Mouse (Mus musculus): ENCODE data around the gene Rrp7a. TPM values are rescaled to one million over a fixed set of nuclear protein-coding genes. Genes with fewer than 3 reads are reported as not detected.
"Not testable (repeated sequence)": the region's sequence is repeated elsewhere in the genome, so short reads cannot be mapped to it uniquely, and the experiment has no call there.

Gene Rrp7a
- polyA plus RNA-seq, 1 experiment: 126 TPM

DNA sequence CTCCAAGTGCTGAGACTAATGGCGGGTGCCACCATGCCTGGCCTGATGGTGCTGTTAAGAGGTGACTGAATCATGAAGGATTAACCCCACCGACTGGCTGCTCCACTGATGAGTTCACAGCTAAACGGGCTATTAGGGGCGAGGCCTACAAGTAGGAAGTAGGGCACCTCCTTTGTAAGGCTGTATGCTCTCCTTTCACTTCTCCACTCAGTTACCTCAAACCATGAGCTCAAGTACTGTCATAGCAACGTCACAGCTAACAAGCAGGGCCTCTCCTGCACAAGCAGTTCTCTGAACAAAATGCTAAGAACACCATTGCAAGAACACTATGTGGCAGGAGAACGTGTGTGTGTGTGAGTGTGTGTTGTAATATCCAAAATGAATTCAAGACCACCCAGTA is 22.9 kb upstream of the Rrp7a start:
- no peak overlapping the region for H3K27ac ChIP-seq (ENCODE audit: insufficient read depth, low read length)
- TF ChIP-seq CTCF (IDR thresholded peaks at IDR 0.05; ENCODE audit: extremely low read depth, insufficient read depth, low read length): no peak
- TF ChIP-seq POLR2A (IDR thresholded peaks at IDR 0.05; ENCODE audit: extremely low read depth, insufficient read depth, low read length): no peak
- no peak overlapping the region for H3K4me3 ChIP-seq (ENCODE audit: insufficient read depth, low read length)
- H3K4me1 ChIP-seq (ENCODE audit: control insufficient read depth, insufficient read depth, low read length): peaks cover 7% of the 10 kb centered on the region

DNA sequence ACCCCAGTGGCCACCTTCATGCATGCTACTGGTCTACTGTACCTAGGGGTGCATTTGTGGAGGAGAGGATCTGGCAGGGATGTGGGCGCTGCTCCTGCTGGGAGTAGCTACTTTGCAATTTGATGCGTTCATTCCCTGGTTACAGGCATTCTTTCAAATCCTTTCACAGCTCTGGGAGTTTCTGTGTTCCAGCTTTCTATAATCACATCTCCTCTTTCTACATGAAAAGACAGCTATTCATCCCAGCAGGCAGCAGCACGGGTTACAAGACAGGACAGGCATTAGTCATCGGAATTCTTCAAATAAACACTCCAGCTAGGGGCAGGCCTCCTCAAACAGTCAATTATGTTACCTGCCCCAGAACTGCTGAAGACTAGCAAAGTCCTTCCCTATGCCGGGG is 20.3 kb upstream of the Rrp7a start:
- Histone ChIP-seq H3K4me1 (ENCODE audit: control insufficient read depth, insufficient read depth, low read length) (peaks cover 8% of the 10 kb centered on the region), H3K4me3 (ENCODE audit: insufficient read depth, low read length) (no peak overlapping the region), H3K27ac (ENCODE audit: insufficient read depth, low read length) (no peak overlapping the region)
- TF ChIP-seq POLR2A (IDR thresholded peaks at IDR 0.05; ENCODE audit: extremely low read depth, insufficient read depth, low read length): no peak

DNA sequence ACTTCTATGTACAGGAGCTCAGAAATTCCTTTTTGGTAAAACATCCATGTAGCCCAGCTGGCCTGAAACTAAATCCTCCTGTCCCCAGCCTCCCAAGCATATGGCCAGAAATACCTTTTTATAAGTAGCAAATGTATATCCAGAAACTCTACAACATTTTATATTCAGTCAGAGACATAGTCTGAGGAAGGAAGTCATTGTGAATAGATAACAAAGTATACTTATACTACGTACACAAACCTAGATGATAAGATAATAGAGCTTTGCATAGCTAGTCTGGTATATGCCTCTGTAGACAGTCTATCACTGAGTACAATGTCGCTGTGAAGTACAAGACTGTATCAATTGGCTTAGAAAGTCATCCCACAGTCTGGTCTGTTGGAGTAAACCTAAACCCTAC is 13.1 kb upstream of the Rrp7a start:
- Histone ChIP-seq H3K4me3 (ENCODE audit: insufficient read depth, low read length) (no peak overlapping the region), H3K4me1 (ENCODE audit: control insufficient read depth, insufficient read depth, low read length) (peaks cover 4% of the 10 kb centered on the region; the same call in 1 of the 2 replicates), H3K27ac (ENCODE audit: insufficient read depth, low read length) (no peak overlapping the region)
- no peak for TF ChIP-seq CTCF (IDR thresholded peaks at IDR 0.05; ENCODE audit: extremely low read depth, insufficient read depth, low read length)
- TF ChIP-seq POLR2A (IDR thresholded peaks at IDR 0.05; ENCODE audit: extremely low read depth, insufficient read depth, low read length): no peak

DNA sequence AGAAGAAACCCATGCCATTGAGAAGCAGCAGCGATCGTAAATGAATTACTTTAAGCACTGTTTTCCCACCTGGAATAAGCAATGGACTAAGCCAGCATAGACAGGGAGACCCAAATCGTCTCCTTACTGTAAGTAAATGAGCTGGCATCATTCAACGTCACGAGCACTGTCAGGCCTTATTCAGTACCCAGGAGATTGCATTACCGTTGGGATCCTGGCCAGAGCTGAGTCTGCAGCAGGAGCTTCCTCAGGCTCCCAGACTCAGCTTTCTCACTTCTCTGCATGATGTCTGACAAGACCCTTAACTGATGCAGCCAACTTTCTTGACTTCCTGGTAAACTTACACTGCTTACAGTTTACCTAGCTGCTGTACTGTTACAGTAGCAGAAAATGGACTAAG is 12.1 kb upstream of the Rrp7a start:
- TF ChIP-seq CTCF (IDR thresholded peaks at IDR 0.05; ENCODE audit: extremely low read depth, insufficient read depth, low read length) (no peak), POLR2A (IDR thresholded peaks at IDR 0.05; ENCODE audit: extremely low read depth, insufficient read depth, low read length) (no peak)
- H3K4me3 ChIP-seq (ENCODE audit: insufficient read depth, low read length): no peak overlapping the region
- H3K27ac ChIP-seq (ENCODE audit: insufficient read depth, low read length): no peak overlapping the region
- 0 out of 2 replicates have a peak, but pooled peaks cover 2% of the 10 kb centered on the region for H3K4me1 ChIP-seq (ENCODE audit: control insufficient read depth, insufficient read depth, low read length)

GRCm38 (mm10) chr15:83129530-83130231 is 7.1 kb upstream of the Rrp7a start:
- Histone ChIP-seq H3K4me1 (ENCODE audit: control insufficient read depth, insufficient read depth, low read length) (no peaks in the 10 kb centered on the region), H3K4me3 (ENCODE audit: insufficient read depth, low read length) (no peak overlapping the region), H3K27ac (ENCODE audit: insufficient read depth, low read length) (no peak overlapping the region)
- TF ChIP-seq POLR2A (IDR thresholded peaks at IDR 0.05; ENCODE audit: extremely low read depth, insufficient read depth, low read length) (no peak), CTCF (IDR thresholded peaks at IDR 0.05; ENCODE audit: extremely low read depth, insufficient read depth, low read length) (no peak)

GRCm38 (mm10) chr15:83127037-83127436 is 4.4 kb upstream of the Rrp7a start:
- H3K4me3 ChIP-seq (ENCODE audit: insufficient read depth, low read length); H3K4me1 ChIP-seq (ENCODE audit: control insufficient read depth, insufficient read depth, low read length); H3K27ac ChIP-seq (ENCODE audit: insufficient read depth, low read length): not testable (repeated sequence)

DNA sequence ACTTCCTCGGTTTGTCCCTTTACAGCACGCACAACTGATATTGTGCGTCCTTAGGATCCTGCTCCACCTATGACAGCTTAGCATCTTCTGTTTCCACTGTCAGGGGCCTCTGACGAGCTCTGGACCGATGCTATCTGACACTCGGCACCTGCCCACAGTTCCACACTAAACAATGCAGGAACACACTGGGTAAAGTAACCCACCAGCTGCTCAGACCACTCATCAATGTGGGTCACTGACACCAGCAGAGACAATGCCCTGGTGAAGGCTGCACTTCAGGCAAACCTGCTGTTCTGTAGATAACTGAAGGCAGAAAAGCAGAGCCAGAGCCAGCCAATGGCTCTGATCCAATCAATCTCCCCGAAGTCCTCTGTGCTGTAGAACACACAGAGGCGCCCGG is 4.0 kb upstream of the Rrp7a start:
- TF ChIP-seq CTCF (IDR thresholded peaks at IDR 0.05; ENCODE audit: extremely low read depth, insufficient read depth, low read length) (no peak), POLR2A (IDR thresholded peaks at IDR 0.05; ENCODE audit: extremely low read depth, insufficient read depth, low read length) (no peak)
- H3K27ac ChIP-seq (ENCODE audit: insufficient read depth, low read length): no peak overlapping the region
- H3K4me3 ChIP-seq (ENCODE audit: insufficient read depth, low read length): no peak overlapping the region
- H3K4me1 ChIP-seq (ENCODE audit: control insufficient read depth, insufficient read depth, low read length): no peaks in the 10 kb centered on the region

DNA sequence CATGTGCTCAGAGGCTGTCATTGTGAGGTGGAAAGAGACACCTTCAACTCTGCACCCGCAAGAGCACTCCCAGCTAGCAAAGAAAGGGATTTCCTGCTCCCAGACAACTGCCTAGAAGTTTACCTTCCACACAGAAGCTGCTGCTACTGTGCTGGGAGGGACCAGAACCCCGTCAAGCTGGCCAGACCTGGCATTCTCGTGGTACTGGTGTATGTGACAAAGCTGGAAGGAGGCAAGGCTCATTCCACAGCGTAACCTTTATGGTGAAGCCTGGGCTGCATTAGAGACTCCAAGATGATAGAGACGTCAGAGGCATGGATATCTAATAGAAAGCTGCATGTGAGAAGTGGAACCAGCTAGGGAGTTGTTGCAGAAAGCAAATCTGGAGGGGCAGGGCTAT is 2.0 kb upstream of the Rrp7a start:
- no peak overlapping the region for H3K4me3 ChIP-seq (ENCODE audit: insufficient read depth, low read length)
- no peak for TF ChIP-seq POLR2A (IDR thresholded peaks at IDR 0.05; ENCODE audit: extremely low read depth, insufficient read depth, low read length)
- no peak for TF ChIP-seq CTCF (IDR thresholded peaks at IDR 0.05; ENCODE audit: extremely low read depth, insufficient read depth, low read length)
- H3K27ac ChIP-seq (ENCODE audit: insufficient read depth, low read length): no peak overlapping the region
- peaks cover 2% of the 10 kb centered on the region; the same call in 1 of the 2 replicates for H3K4me1 ChIP-seq (ENCODE audit: control insufficient read depth, insufficient read depth, low read length)

GRCm38 (mm10) chr15:83121709-83122565 is 664 bp downstream of the Rrp7a start:
- Histone ChIP-seq H3K27ac (ENCODE audit: insufficient read depth, low read length) (peak overlapping the region; percentile 18; the same call in 1 of the 2 replicates), H3K4me1 (ENCODE audit: control insufficient read depth, insufficient read depth, low read length) (peaks cover 2% of the 10 kb centered on the region; the same call in 1 of the 2 replicates), H3K4me3 (ENCODE audit: insufficient read depth, low read length) (peak overlapping the region; percentile 86)
- no peak for TF ChIP-seq POLR2A (IDR thresholded peaks at IDR 0.05; ENCODE audit: extremely low read depth, insufficient read depth, low read length)
- TF ChIP-seq CTCF (IDR thresholded peaks at IDR 0.05; ENCODE audit: extremely low read depth, insufficient read depth, low read length): no peak

DNA sequence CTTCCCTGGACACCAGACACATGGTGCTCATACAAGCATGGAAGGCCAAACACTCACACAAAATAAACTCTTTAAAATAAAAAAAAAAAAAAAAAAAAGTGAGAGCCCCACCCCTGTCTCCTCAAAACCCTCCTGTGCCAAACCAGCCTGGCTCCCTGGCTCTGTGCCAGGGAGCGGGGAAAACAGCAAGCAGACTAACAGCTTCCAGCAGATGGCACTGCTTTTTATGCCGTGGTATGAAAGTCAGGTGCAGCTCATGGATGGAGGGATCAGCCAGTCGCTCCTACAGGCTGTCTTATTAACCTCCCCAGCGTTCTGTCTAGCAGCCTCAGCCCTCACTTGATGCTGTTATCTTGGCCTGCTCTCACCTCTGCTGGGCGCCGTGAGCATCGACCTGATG is 4.2 kb downstream of the Rrp7a start:
- Histone ChIP-seq H3K4me1 (ENCODE audit: control insufficient read depth, insufficient read depth, low read length) (peaks cover 2% of the 10 kb centered on the region; the same call in 1 of the 2 replicates), H3K4me3 (ENCODE audit: insufficient read depth, low read length) (no peak overlapping the region), H3K27ac (ENCODE audit: insufficient read depth, low read length) (no peak overlapping the region)
- TF ChIP-seq POLR2A (IDR thresholded peaks at IDR 0.05; ENCODE audit: extremely low read depth, insufficient read depth, low read length) (no peak), CTCF (IDR thresholded peaks at IDR 0.05; ENCODE audit: extremely low read depth, insufficient read depth, low read length) (peak; percentile 55)

All from cortical plate, adult 2 months (tissue).